Mouse (Mus musculus): ENCODE measurements at regions not wholly inside any gene's neighbourhood (a gene's known extent, or its start where the extent isn't known, plus 50 kb on each side); places are given as distances from the start of the nearest gene placed in this dataset.

GRCm38 (mm10) chr10:117556027-117556789 is 73.1 kb upstream of the Cpm start:
- DNase-seq (ENCODE audit: low spot score in 2 of 2), result no peak

GRCm38 (mm10) chr10:117555542-117555941 is 73.8 kb upstream of the Cpm start:
- no peak for DNase-seq (ENCODE audit: low spot score in 2 of 2)

- DNase-seq (ENCODE audit: low spot score in 2 of 2), result no peak
Measured at GRCm38 (mm10) chr10:117555044-117555443, 74.3 kb upstream of the Cpm start.

- DNase-seq (ENCODE audit: low spot score in 2 of 2), result no peak
Measured at GRCm38 (mm10) chr10:117554533-117554932, 74.8 kb upstream of the Cpm start.

GRCm38 (mm10) chr10:117553211-117554186 is 75.8 kb upstream of the Cpm start:
- no peak for DNase-seq (ENCODE audit: low spot score in 2 of 2)

GRCm38 (mm10) chr10:117552049-117552652 is 77.1 kb upstream of the Cpm start:
- DNase-seq (ENCODE audit: low spot score in 2 of 2), result no peak

GRCm38 (mm10) chr10:117551234-117552048 is 77.9 kb upstream of the Cpm start:
- no peak for DNase-seq (ENCODE audit: low spot score in 2 of 2)

- no peak for DNase-seq (ENCODE audit: low spot score in 2 of 2)
Measured at GRCm38 (mm10) chr10:117549854-117550605, 79.3 kb upstream of the Cpm start.

GRCm38 (mm10) chr10:117549506-117549830 is 79.8 kb upstream of the Cpm start:
- no peak for DNase-seq (ENCODE audit: low spot score in 2 of 2)

- no peak for DNase-seq (ENCODE audit: low spot score in 2 of 2)
Measured at GRCm38 (mm10) chr10:117548775-117549505, 80.4 kb upstream of the Cpm start.

- no peak for DNase-seq (ENCODE audit: low spot score in 2 of 2)
Measured at GRCm38 (mm10) chr10:117548262-117548661, 81.0 kb upstream of the Cpm start.

GRCm38 (mm10) chr10:117547275-117547674 is 82.0 kb upstream of the Cpm start:
- DNase-seq (ENCODE audit: low spot score in 2 of 2), result no peak

GRCm38 (mm10) chr10:117545842-117546631 is 83.3 kb upstream of the Cpm start:
- no peak for DNase-seq (ENCODE audit: low spot score in 2 of 2)

- DNase-seq (ENCODE audit: low spot score in 2 of 2), result no peak
Measured at GRCm38 (mm10) chr10:117544680-117545546, 84.4 kb upstream of the Cpm start.

- no peak for DNase-seq (ENCODE audit: low spot score in 2 of 2)
Measured at GRCm38 (mm10) chr10:117543995-117544679, 85.2 kb upstream of the Cpm start.

- no peak for DNase-seq (ENCODE audit: low spot score in 2 of 2)
Measured at GRCm38 (mm10) chr10:117543696-117543950, 85.7 kb upstream of the Cpm start.

GRCm38 (mm10) chr10:117542886-117543695 is 86.2 kb upstream of the Cpm start:
- no peak for DNase-seq (ENCODE audit: low spot score in 2 of 2)

All from right cerebral cortex, postnatal 36 days (tissue).